Mouse (Mus musculus) embryonic facial prominence, embryonic 15.5 days (tissue): ENCODE measurements around the gene Drg1. TPM values are rescaled to one million over a fixed set of nuclear protein-coding genes. Genes with fewer than 3 reads are reported as not detected.
"Not testable (repeated sequence)": the region's sequence is repeated elsewhere in the genome, so short reads cannot be mapped to it uniquely, and the experiment has no call there.

Source experiments
- ATAC-seq: fragments of 200-750 bp; cut with Nextera tagmentation; 2 replicates; pipeline ENCODE4 v1.8.0; 2017; ENCODE audit warnings: low read depth, moderate TSS enrichment; ENCODE audit not compliant: insufficient number of reproducible peaks, low FRiP score, low TSS enrichment
- H3K27ac ChIP-seq: fragments of 300-500 bp; sonication (generic); replicated peaks from 2 replicates; pipeline ENCODE4 v1.5.1; 2015; ENCODE audit warnings: mild to moderate bottlenecking, inconsistent platforms
- H3K27me3 ChIP-seq: fragments of 300-500 bp; sonication (generic); 2 replicates; pipeline ENCODE4 v1.6.1; 2015; ENCODE audit warnings: inconsistent platforms
- H3K36me3 ChIP-seq: fragments of 300-500 bp; sonication (generic); 2 replicates; pipeline ENCODE4 v1.6.1; 2015; ENCODE audit warnings: mild to moderate bottlenecking, inconsistent platforms
- H3K4me1 ChIP-seq: fragments of 300-500 bp; sonication (generic); 2 replicates; pipeline ENCODE4 v1.6.1; 2015; ENCODE audit warnings: inconsistent platforms
- H3K4me2 ChIP-seq: fragments of 300-500 bp; sonication (generic); replicated peaks from 2 replicates; pipeline ENCODE4 v1.6.1; 2015; ENCODE audit warnings: mild to moderate bottlenecking, inconsistent platforms
- H3K4me3 ChIP-seq: fragments of 300-500 bp; sonication (generic); replicated peaks from 2 replicates; pipeline ENCODE4 v1.5.1; 2015; ENCODE audit warnings: mild to moderate bottlenecking, inconsistent platforms
- H3K9ac ChIP-seq: fragments of 300-500 bp; sonication (generic); 2 replicates; pipeline ENCODE4 v1.6.1; 2015; ENCODE audit warnings: inconsistent platforms
- H3K9me3 ChIP-seq: fragments of 300-500 bp; sonication (generic); replicated peaks from 2 replicates; pipeline ENCODE4 v1.6.1; 2016; ENCODE audit warnings: inconsistent platforms
- WGBS: fragments of 180-500 bp; shearing (Covaris S2); methylation state at CpG from one replicate; pipeline ENCODE4 v1.1.7; 2015; 5-methylcytosine and 5-hydroxymethylcytosine counted together
- polyA plus RNA-seq: library from polyadenylated mRNA; unstranded; fragments of >200 nt; fragmentation: Nextera tagmentation; extraction: Ambion mirVana; gene quantifications from 2 replicates; pipeline ENCODE4 v1.2.1, GENCODE M21; 2015

Drg1 gene
- polyA plus RNA-seq, 1 experiment from 2014 or later = 201 TPM

- not testable (repeated sequence) for H3K27me3 ChIP-seq, ATAC-seq, H3K4me1 ChIP-seq, H3K27ac ChIP-seq, H3K4me2 ChIP-seq, H3K9me3 ChIP-seq, H3K36me3 ChIP-seq, H3K4me3 ChIP-seq, H3K9ac ChIP-seq
- WGBS = 82% methylated on average over 7 of the region's 7 CpGs
Observed at GRCm38 (mm10) chr11:3179726-3180092, 86.5 kb downstream of the Drg1 start.

- not testable (repeated sequence) for H3K9ac ChIP-seq, H3K36me3 ChIP-seq, H3K4me1 ChIP-seq, H3K9me3 ChIP-seq, ATAC-seq, H3K27ac ChIP-seq, H3K27me3 ChIP-seq, H3K4me3 ChIP-seq, H3K4me2 ChIP-seq
- WGBS = 82% methylated on average over 6 of the region's 6 CpGs
Observed at GRCm38 (mm10) chr11:3178968-3179725, 87.1 kb downstream of the Drg1 start.

GRCm38 (mm10) chr11:3173425-3174318 lies 92.5 kb downstream of the Drg1 start:
- 85% methylated on average over 11 of the region's 11 CpGs for WGBS
- not testable (repeated sequence) for H3K27ac ChIP-seq, H3K9ac ChIP-seq, H3K36me3 ChIP-seq, H3K4me1 ChIP-seq, H3K27me3 ChIP-seq, H3K4me2 ChIP-seq, H3K4me3 ChIP-seq
- H3K9me3 ChIP-seq = peaks cover 15% of the 10 kb centered on the region
- ATAC-seq = peak; percentile 46; the same call in 1 of the 2 replicates

GRCm38 (mm10) chr11:3172526-3172925 lies 93.7 kb downstream of the Drg1 start:
- peaks cover 20% of the 10 kb centered on the region for H3K9me3 ChIP-seq
- not testable (repeated sequence) for H3K9ac ChIP-seq, H3K27ac ChIP-seq, ATAC-seq, H3K4me3 ChIP-seq, H3K4me1 ChIP-seq, H3K27me3 ChIP-seq, H3K36me3 ChIP-seq, H3K4me2 ChIP-seq
- WGBS = 49% methylated on average over 5 of the region's 6 CpGs

- H3K9me3 ChIP-seq = peaks cover 23% of the 10 kb centered on the region
- not testable (repeated sequence) for H3K4me2 ChIP-seq, H3K9ac ChIP-seq, H3K4me3 ChIP-seq, H3K27me3 ChIP-seq, H3K4me1 ChIP-seq, ATAC-seq, H3K36me3 ChIP-seq, H3K27ac ChIP-seq
- WGBS = 64% methylated on average over 1 of the region's 1 CpGs
Observed at GRCm38 (mm10) chr11:3171931-3172330, 94.3 kb downstream of the Drg1 start.

- not testable (repeated sequence) for H3K4me2 ChIP-seq, H3K27me3 ChIP-seq, H3K27ac ChIP-seq, H3K36me3 ChIP-seq, H3K4me1 ChIP-seq, H3K4me3 ChIP-seq, H3K9ac ChIP-seq
- H3K9me3 ChIP-seq = peaks cover 26% of the 10 kb centered on the region
- peak; percentile 45; the same call in 1 of the 2 replicates for ATAC-seq
- WGBS = 67% methylated on average over 2 of the region's 2 CpGs
Observed at GRCm38 (mm10) chr11:3169042-3169441, 97.2 kb downstream of the Drg1 start.

- WGBS = 70% methylated on average over 4 of the region's 4 CpGs
- H3K27me3 ChIP-seq, H3K4me2 ChIP-seq, H3K9ac ChIP-seq, H3K4me1 ChIP-seq, H3K4me3 ChIP-seq, H3K36me3 ChIP-seq, ATAC-seq, H3K27ac ChIP-seq: not testable (repeated sequence)
- peaks cover 19% of the 10 kb centered on the region for H3K9me3 ChIP-seq
Observed at GRCm38 (mm10) chr11:3167571-3168001, 98.6 kb downstream of the Drg1 start.

GRCm38 (mm10) chr11:3167129-3167528 lies 99.1 kb downstream of the Drg1 start:
- not testable (repeated sequence) for H3K4me3 ChIP-seq, H3K4me1 ChIP-seq, H3K36me3 ChIP-seq, H3K27me3 ChIP-seq, H3K27ac ChIP-seq, ATAC-seq, H3K9ac ChIP-seq, H3K4me2 ChIP-seq
- H3K9me3 ChIP-seq = peaks cover 24% of the 10 kb centered on the region
- WGBS = 94% methylated on average over 4 of the region's 4 CpGs

GRCm38 (mm10) chr11:3166321-3166720 lies 99.9 kb downstream of the Drg1 start:
- not testable (repeated sequence) for H3K4me1 ChIP-seq, H3K4me3 ChIP-seq, H3K27ac ChIP-seq, H3K9ac ChIP-seq, ATAC-seq, H3K36me3 ChIP-seq, H3K4me2 ChIP-seq, H3K27me3 ChIP-seq
- peaks cover 20% of the 10 kb centered on the region for H3K9me3 ChIP-seq

- H3K4me1 ChIP-seq, H3K4me3 ChIP-seq, H3K27me3 ChIP-seq, H3K4me2 ChIP-seq, H3K36me3 ChIP-seq, H3K27ac ChIP-seq, H3K9ac ChIP-seq: not testable (repeated sequence)
- 81% methylated on average over 3 of the region's 5 CpGs for WGBS
- ATAC-seq = peak; percentile 21
- peaks cover 21% of the 10 kb centered on the region for H3K9me3 ChIP-seq
Observed at GRCm38 (mm10) chr11:3165210-3165782, 100.9 kb downstream of the Drg1 start.

- ATAC-seq, H3K36me3 ChIP-seq: not testable (repeated sequence)
- 63% methylated on average over 3 of the region's 3 CpGs for WGBS
Observed at GRCm38 (mm10) chr11:3163661-3164060, 102.6 kb downstream of the Drg1 start.

More at GRCm38 (mm10) chr11:3163661-3164060, 102.6 kb downstream of the Drg1 start:
- not testable (repeated sequence) for H3K4me1 ChIP-seq, H3K27ac ChIP-seq, H3K9ac ChIP-seq, H3K4me3 ChIP-seq, H3K4me2 ChIP-seq, H3K27me3 ChIP-seq
- H3K9me3 ChIP-seq = peaks cover 21% of the 10 kb centered on the region
